Mouse (Mus musculus) heart, adult 2 months (tissue): ENCODE measurements at regions not wholly inside any gene's neighbourhood (a gene's known extent, or its start where the extent isn't known, plus 50 kb on each side); places are given as distances from the start of the nearest gene placed in this dataset.

Experiments
- CTCF ChIP-seq: fragments of 200-600 bp; IDR thresholded peaks from 2 replicates; pipeline ENCODE4 v1.8.1; 2022; ENCODE audit warnings: antibody characterized with exemption, mild to moderate bottlenecking, moderate library complexity
- EP300 ChIP-seq: fragments of 200-500 bp; IDR thresholded peaks from 2 replicates; pipeline ENCODE4 v1.6.1; 2011; ENCODE audit warnings: low read depth, low read length, control low read depth; ENCODE audit not compliant: insufficient read depth
- POLR2A ChIP-seq: fragments of 200-500 bp; IDR thresholded peaks from 2 replicates; pipeline ENCODE4 v1.6.1; 2011; ENCODE audit warnings: mild to moderate bottlenecking, low read depth, low read length, control low read depth; ENCODE audit not compliant: insufficient read depth

- TF ChIP-seq CTCF (no peak), EP300 (no peak), POLR2A (no peak)
These were observed 96.2 kb upstream of the Arhgap28 start for GRCm38 (mm10) chr17:68100093-68100492.
